Mouse (Mus musculus) kidney, postnatal 36 days (tissue): Measurements from ENCODE around the gene Hist1h2bc.
A peak's percentile ranks its signal among the peaks of the same experiment; 100 is the strongest.

Experiments
- DNase-seq, 2 experiments: peaks; one replicate each; pipeline ENCODE4 v3.0.0; 2021 to 2022; ENCODE audit warnings: mixed read lengths in 2 of 2

Gene Hist1h2bc

GRCm38 (mm10) chr13:23738041-23738440 lies 54.0 kb downstream of the Hist1h2bc start:
- DNase-seq = peak in 1 of 2 experiments; percentile 49

GRCm38 (mm10) chr13:23738677-23739068 lies 54.7 kb downstream of the Hist1h2bc start, which contains the start of gene Hist1h1c:
TSS of gene Hist1h1c (plus strand) at chr13:23738808.
- peak; percentile 91 to 92 for DNase-seq

GRCm38 (mm10) chr13:23739069-23739921 lies 55.3 kb downstream of the Hist1h2bc start:
- DNase-seq = peak; percentile 94 to 98

- no peak for DNase-seq
These were observed 55.9 kb downstream of the Hist1h2bc start for GRCm38 (mm10) chr13:23739922-23740252.

- DNase-seq = no peak
These were observed 56.3 kb downstream of the Hist1h2bc start for GRCm38 (mm10) chr13:23740256-23740840.

- no peak for DNase-seq
These were observed 56.9 kb downstream of the Hist1h2bc start for GRCm38 (mm10) chr13:23740910-23741309.

- DNase-seq = no peak
These were observed 58.0 kb downstream of the Hist1h2bc start for GRCm38 (mm10) chr13:23742007-23742406.
